Mouse (Mus musculus): ENCODE data around the gene Arhgap44. TPM values are rescaled to one million over a fixed set of nuclear protein-coding genes. Genes with fewer than 3 reads are reported as not detected.

Gene Arhgap44
- total RNA-seq, 2 experiments from 2014 or later: 155 TPM

DNA sequence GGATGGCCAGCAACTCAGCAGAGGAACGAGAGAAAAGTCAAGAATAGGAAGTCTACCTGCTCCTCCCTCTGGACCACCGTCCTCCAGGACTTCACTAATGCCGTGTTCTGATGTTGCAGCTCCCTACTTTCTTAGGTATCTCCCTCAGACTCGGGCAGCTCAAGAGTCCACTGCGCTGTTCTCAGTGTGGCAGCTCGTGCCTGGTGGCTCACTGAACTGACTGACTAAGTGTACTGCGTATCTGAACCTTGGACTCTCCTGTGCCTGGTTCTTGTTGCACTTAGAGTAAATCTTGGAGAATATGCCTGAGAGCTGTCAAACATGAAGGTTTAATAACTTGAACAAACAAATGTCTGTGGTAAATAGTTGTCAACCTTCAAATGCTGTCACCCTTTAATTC, 130.5 kb downstream of the Arhgap44 start:
- DNase-seq (ENCODE audit: low spot score in 2 of 2): no peak
- intact Hi-C loops (cut with DNase I): no loop called here

DNA sequence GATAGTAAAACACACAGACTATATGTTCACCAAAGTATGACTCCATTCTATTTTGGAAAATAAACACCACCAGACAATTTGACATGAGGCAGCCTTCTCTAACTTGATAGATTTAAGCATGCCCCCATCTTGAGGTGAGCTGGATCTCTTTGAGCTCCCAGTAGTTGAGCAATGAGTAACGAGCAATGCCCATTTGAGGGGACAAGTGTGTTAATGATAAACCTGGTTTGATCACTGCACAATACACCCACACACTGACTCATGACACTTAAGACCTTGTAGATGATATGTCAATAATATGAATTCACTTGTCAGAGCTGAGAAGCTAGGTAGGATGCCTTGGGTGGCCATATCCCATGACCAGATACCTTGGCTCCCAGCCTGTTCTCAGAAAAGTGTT, 132.6 kb downstream of the Arhgap44 start:
- no peak for DNase-seq (ENCODE audit: low spot score in 2 of 2)
- intact Hi-C loops (cut with DNase I): no loop called here

DNA sequence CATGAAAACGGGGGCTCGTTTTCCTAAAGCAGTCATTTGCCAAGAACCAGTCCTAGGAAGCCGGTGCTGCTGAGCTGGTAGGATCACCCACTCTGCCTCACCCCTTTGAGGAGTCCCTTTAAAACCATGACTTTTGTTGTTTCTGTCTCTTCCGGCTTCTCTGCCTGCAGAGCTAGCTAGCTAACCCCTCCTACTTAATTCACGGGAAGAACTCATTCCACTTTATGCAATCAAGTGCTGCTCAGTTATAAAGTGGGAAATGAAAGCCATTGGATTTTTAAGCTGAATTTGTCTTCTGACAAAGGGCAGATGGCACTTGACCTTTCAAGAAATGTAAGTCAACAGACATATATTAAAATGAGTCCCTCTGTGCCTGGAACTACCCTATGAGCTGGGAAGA, 134.7 kb downstream of the Arhgap44 start:
- no peak for DNase-seq (ENCODE audit: low spot score in 2 of 2)
- intact Hi-C loops (cut with DNase I): no loop called here

DNA sequence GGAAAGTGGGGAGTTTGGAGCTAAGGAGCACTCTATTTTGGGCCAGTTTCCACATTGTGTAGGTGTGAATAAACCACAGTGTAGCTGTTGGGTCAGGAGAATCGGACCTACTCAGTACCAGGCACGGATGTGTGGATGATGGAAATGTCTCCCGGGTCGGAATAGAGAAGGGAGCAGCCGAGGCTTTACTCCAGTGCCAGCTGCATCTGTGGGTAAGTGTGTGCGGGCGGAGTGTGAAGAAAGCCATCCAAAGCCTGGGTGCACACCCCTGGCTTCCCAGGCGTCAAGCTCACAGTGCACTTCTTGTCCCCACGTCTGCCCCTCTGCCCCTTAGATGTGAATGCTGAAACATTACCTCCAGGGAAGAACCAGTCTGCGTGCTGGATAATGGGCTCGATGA, 140.0 kb downstream of the Arhgap44 start:
- no peak for DNase-seq (ENCODE audit: low spot score in 2 of 2)
- intact Hi-C loops (cut with DNase I): no loop called here

- intact Hi-C loops (cut with DNase I): no loop called here
- no peak for DNase-seq (ENCODE audit: low spot score in 2 of 2)
These were observed 142.0 kb downstream of the Arhgap44 start for GRCm38 (mm10) chr11:65020744-65021143.

- no peak for DNase-seq (ENCODE audit: low spot score in 2 of 2)
- intact Hi-C loops (cut with DNase I): loop anchor here (10.0 kb wide), 1 partner anchor 668 kb away; no protein-coding TSS in a partner anchor
These were observed 146.0 kb downstream of the Arhgap44 start for GRCm38 (mm10) chr11:65016754-65017153.

GRCm38 (mm10) chr11:65013906-65014305, 148.9 kb downstream of the Arhgap44 start:
- intact Hi-C loops (cut with DNase I): loop anchor here (10.0 kb wide), 1 partner anchor 671 kb away; no protein-coding TSS in a partner anchor
- DNase-seq (ENCODE audit: low spot score in 2 of 2): no peak

DNA sequence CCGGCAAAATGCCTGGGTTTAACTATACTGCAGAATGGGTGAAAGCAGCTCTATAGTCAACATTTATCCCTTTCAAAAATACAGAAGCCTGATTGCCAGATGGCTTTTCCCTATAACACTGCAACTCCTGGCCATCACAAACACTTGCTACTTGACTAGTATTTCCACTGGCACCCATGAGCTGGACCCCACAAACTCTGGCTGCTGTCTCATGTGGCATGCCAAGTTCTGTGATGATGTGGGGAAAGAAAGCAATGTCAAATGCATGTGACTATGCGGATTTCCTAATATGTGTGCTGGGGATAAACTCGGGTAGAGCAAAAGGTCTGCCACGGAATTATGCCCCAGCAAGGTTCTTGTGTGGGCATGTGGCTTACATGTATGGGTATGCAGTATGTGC, 156.7 kb downstream of the Arhgap44 start:
- intact Hi-C loops (cut with DNase I): no loop called here
- no peak for DNase-seq (ENCODE audit: low spot score in 2 of 2)

GRCm38 (mm10) chr11:65004836-65005235, 157.9 kb downstream of the Arhgap44 start:
- no peak for DNase-seq (ENCODE audit: low spot score in 2 of 2)
- intact Hi-C loops (cut with DNase I): no loop called here

DNA sequence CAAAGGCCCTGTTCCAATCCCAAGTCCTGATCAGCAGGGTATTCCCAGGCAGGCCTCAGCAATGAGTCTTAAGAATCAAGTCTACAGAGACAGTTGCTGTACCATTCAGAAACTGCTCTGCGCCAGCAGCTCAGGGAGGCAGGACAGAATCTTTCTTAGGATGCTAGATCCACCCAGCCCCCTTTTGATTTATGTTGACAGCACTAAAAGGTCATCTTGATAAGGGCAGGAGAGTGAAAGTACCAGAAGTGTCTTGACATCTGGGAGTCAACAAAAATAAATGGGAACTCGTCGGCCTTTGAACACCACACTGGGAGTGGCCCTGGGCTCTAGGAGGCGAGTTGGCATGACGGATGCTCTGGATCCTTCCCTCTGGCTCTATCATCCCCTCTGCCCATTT, 159.2 kb downstream of the Arhgap44 start:
- no peak for DNase-seq (ENCODE audit: low spot score in 2 of 2)
- intact Hi-C loops (cut with DNase I): no loop called here

- DNase-seq (ENCODE audit: low spot score in 2 of 2): no peak
- intact Hi-C loops (cut with DNase I): no loop called here
These were observed 161.0 kb downstream of the Arhgap44 start for GRCm38 (mm10) chr11:65001729-65002128.

DNA sequence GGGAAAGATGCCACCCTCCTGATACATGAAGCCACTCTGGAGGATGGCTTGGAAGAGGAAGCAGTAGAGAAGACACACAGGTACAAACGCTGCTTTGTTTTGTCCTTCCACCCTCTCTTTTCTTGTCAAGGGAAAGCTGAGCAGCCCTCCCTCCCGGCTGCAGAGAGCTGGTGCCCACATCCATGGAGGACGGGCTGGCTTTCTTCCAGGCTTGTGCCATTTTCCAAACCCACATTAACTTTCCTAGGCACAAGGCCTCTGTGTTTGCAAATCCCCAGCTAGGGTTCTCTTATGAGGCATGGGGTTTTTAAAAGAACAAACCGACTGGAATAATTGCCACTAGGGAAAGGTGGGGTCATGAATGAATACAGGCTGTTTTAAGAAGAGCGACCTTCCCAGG, 163.1 kb downstream of the Arhgap44 start:
- intact Hi-C loops (cut with DNase I): no loop called here

DNA sequence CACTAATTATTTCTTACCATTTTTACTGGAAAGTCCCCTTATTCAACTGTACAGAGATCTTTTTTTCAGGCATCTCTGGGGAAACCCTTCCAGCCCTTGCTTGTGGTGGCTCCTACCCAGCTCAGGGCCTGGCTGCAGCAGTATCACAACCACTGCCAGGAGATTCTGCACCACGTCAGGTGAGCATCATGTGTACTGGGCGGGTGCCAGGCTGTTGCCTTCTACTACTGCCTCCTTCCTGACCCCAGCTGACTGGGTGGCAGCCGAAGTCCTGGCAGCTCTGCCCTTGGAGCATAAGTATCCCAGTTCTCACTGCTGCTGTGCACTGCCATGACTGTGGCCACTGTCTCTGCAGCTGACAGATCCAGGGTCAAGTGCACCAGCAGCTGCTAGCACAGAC, 164.3 kb downstream of the Arhgap44 start:
- intact Hi-C loops (cut with DNase I): no loop called here
- DNase-seq (ENCODE audit: low spot score in 2 of 2): no peak

More for the DNA sequence above, 163.1 kb downstream of the Arhgap44 start:
- peak in 1 of 2 experiments; percentile 52 for DNase-seq (ENCODE audit: low spot score in 2 of 2)

- DNase-seq (ENCODE audit: low spot score in 2 of 2): no peak
- intact Hi-C loops (cut with DNase I): loop anchor here (10.0 kb wide), 1 partner anchor 686 kb away; no protein-coding TSS in a partner anchor
These were observed 174.2 kb downstream of the Arhgap44 start for GRCm38 (mm10) chr11:64988556-64988955.

- intact Hi-C loops (cut with DNase I): no loop called here
- DNase-seq (ENCODE audit: low spot score in 2 of 2): no peak
These were observed 183.3 kb downstream of the Arhgap44 start for GRCm38 (mm10) chr11:64979489-64979845.

DNA sequence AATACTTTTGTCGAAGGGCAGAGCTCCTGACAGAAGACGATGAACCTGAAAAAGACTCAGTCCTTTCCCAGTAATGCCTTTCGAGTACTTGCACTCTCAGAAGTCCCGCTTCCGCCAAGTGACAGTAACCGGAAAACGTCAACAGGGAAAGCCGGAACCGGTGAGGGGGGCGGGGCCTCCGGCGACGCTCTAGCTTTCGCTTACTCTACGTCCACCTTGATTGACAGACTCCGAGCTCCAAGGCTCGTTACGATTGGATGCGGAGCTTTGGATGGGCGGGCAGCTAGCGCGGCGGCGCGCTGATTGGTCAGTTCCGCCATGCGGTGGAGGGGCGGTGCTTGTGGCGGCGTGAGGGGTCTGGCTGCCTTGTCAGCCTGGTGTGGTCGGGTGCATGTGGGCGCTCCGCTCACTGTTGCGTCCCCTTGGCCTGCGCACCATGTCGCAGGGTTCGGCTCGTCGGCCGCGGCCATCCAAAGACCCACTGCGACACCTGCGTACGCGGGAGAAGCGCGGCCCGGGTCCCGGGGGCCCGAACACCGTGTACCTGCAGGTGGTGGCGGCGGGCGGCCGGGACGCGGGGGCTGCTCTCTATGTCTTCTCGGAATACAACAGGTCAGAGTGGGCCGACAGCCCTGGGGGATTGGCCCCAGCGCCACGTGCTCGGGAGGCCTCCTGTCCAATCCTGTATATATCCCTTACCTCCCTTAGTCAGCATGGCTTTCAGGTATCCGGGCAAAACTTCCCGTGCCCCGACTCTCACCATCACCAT, 183.9 kb downstream of the Arhgap44 start, which contains the start of gene Elac2:
Gene Elac2, plus strand, starts transcription at position 319 of the 769 bp plus-strand sequence.
- intact Hi-C loops (cut with DNase I): no loop called here
- DNase-seq (ENCODE audit: low spot score in 2 of 2): peak; percentile 98 to 99

GRCm38 (mm10) chr11:64972418-64972817, 190.3 kb downstream of the Arhgap44 start:
- intact Hi-C loops (cut with DNase I): no loop called here
- DNase-seq (ENCODE audit: low spot score in 2 of 2): no peak

GRCm38 (mm10) chr11:64971471-64971988, 191.2 kb downstream of the Arhgap44 start:
- DNase-seq (ENCODE audit: low spot score in 2 of 2): no peak
- intact Hi-C loops (cut with DNase I): no loop called here

DNA sequence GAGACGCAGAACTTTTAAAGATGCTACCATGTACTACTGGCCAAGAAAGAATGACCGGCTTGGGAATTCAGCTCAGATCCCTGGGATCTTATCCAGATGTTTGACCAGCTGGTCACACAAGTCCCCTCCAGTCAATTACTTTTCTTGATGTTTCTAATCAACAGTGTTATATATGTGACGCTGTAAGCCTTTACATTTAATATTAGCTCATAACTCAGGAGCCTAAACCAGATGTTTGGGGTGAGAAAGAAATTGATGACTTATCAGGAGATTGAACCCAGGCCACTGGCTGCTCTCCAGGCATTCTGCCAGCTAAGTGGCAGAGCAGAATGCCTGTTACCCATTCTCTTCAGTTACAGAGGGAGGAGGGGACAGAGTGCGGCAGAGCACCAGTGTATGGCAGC, 193.8 kb downstream of the Arhgap44 start:
- no peak for DNase-seq (ENCODE audit: low spot score in 2 of 2)
- intact Hi-C loops (cut with DNase I): loop anchor here (5.0 to 10.0 kb wide), 2 partner anchors 1047 to 1564 kb away; partner anchors contain the start of gene Hs3st3b1

- intact Hi-C loops (cut with DNase I): loop anchor here (5.0 to 10.0 kb wide), 2 partner anchors 1046 to 1564 kb away; partner anchors contain the start of gene Hs3st3b1
- peak; percentile 82 for DNase-seq (ENCODE audit: low spot score in 2 of 2)
These were observed 194.3 kb downstream of the Arhgap44 start for GRCm38 (mm10) chr11:64968507-64968906.

- intact Hi-C loops (cut with DNase I): loop anchor here (10.0 kb wide), 1 partner anchor 1558 kb away; no protein-coding TSS in a partner anchor
- DNase-seq (ENCODE audit: low spot score in 2 of 2): no peak
These were observed 200.1 kb downstream of the Arhgap44 start for GRCm38 (mm10) chr11:64962629-64963028.

Data from left cerebral cortex, postnatal 14 days (tissue).